Mouse (Mus musculus): ENCODE data around the gene Rbm26. TPM values are rescaled to one million over a fixed set of nuclear protein-coding genes. Genes with fewer than 3 reads are reported as not detected.

Gene Rbm26
- 10 to 100 TPM; 29.2 to 36.4 TPM for total RNA-seq (2023)

DNA sequence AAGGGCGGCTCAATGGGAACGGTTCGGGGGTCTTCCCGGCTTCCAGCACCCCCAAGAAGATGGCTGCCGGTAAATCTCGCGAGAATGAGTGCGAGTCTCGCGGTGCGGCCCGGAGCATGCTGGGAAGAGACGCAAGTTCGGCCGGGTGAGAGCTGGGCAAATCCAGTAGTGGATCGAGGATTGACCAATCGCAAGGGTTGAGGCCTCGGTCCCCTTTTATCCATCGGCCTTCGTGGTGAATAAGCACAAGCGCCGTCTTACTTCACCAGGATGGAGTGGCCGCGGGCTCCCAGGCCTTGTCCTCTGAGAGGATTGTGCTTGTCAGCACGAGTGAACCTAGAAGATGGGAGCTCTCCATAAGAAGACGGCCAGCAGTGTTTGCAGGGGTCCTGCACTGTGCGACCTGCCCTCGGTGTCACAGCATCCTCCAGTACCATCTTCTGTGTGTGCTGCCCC, at the start of gene Rbm26:
Rbm26 (minus strand) TSS at position 90 of the 456 bp plus-strand sequence.

Other genes starting within 250 kb of the Rbm26 start
- gene Ndfip2, start 81.2 kb upstream of the Rbm26 start, total RNA-seq (2023): 10 to 100 TPM; 21.5 to 24.9 TPM